ENCODE assay signal across 14 mouse cellular contexts in genomic region chr10:121465033-121465432, GRCm38 (mm10). TPM values are rescaled to one million over a fixed set of nuclear protein-coding genes. Genes with fewer than 3 reads are reported as not detected.
DNase-seq lines count a peak whose midpoint lies in the region; ATAC-seq lines count a peak whose summit lies in the region.
"Had no signal": no experiment of that assay in that cellular context is flagged by ENCODE, and none has a peak within 500 bp of the region (broad histone marks: within the 10 kb centered on the region; RNA-seq: fewer than 3 reads in every experiment).

No protein-coding gene starts in this region.

- WGBS in kidney, embryonic 16.5 days: 19% methylated on average over 5 of the region's 5 CpGs
- 45% methylated on average over 5 of the region's 5 CpGs for WGBS in embryonic facial prominence, embryonic 13.5 days
- WGBS in limb, embryonic 13.5 days: 11% methylated on average over 5 of the region's 5 CpGs
- WGBS in forebrain, embryonic 15.5 days: 58% methylated on average over 5 of the region's 5 CpGs

- H3K9me3 ChIP-seq in kidney, embryonic 16.5 days (ENCODE audit: low read length): no peaks in the 10 kb centered on the region
- no peaks in the 10 kb centered on the region for H3K9me3 ChIP-seq in embryonic facial prominence, embryonic 13.5 days
- H3K9me3 ChIP-seq in limb, embryonic 13.5 days: no peaks in the 10 kb centered on the region
- no peaks in the 10 kb centered on the region for H3K9me3 ChIP-seq in forebrain, embryonic 15.5 days
- H3K9me3 ChIP-seq: midbrain, embryonic 12.5 days had no signal

- peaks cover 53% of the 10 kb centered on the region for H3K4me1 ChIP-seq in kidney, embryonic 16.5 days (ENCODE audit: insufficient read depth, low read length)
- H3K4me1 ChIP-seq in embryonic facial prominence, embryonic 13.5 days: peaks cover 66% of the 10 kb centered on the region
- peaks cover 72% of the 10 kb centered on the region for H3K4me1 ChIP-seq in limb, embryonic 13.5 days
- H3K4me1 ChIP-seq in forebrain, embryonic 15.5 days: peaks cover 20% of the 10 kb centered on the region

- peak overlapping the region; percentile 52; the same call in 1 of the 2 replicates for H3K27ac ChIP-seq in kidney, embryonic 16.5 days (ENCODE audit: low read length)
- H3K27ac ChIP-seq in embryonic facial prominence, embryonic 13.5 days: peak overlapping the region; percentile 58
- peak overlapping the region; percentile 85 for H3K27ac ChIP-seq in limb, embryonic 13.5 days
- no peak overlapping the region for H3K27ac ChIP-seq in forebrain, embryonic 15.5 days (replicated peaks)
- H3K27ac ChIP-seq: hindbrain, postnatal 0 days; midbrain, embryonic 12.5 days had no signal

- no peak overlapping the region for H3K9ac ChIP-seq in kidney, embryonic 16.5 days (replicated peaks; ENCODE audit: low read length)
- no peak overlapping the region for H3K9ac ChIP-seq in embryonic facial prominence, embryonic 13.5 days
- no peak overlapping the region for H3K9ac ChIP-seq in limb, embryonic 13.5 days
- no peak overlapping the region for H3K9ac ChIP-seq in forebrain, embryonic 15.5 days (replicated peaks)
- H3K9ac ChIP-seq: midbrain, embryonic 12.5 days had no signal

- DNase-seq in embryo, embryonic 10 days (ENCODE audit: low spot score): peak; percentile 29
- no peak for DNase-seq in embryo, embryonic 10.5 days (ENCODE audit: low spot score)
- DNase-seq in kidney, adult 11 months: no peak
- no peak for DNase-seq in urinary bladder, postnatal 36 days (ENCODE audit: low spot score in 2 of 2)
- DNase-seq: adrenal gland, adult 2 months; cerebellum, postnatal 25 days; lung, adult 2 months; right cerebral cortex, adult 18-20 months had no signal

- no peak overlapping the region for H3K4me3 ChIP-seq in kidney, embryonic 16.5 days (ENCODE audit: low read length)
- no peak overlapping the region for H3K4me3 ChIP-seq in embryonic facial prominence, embryonic 13.5 days
- no peak overlapping the region for H3K4me3 ChIP-seq in limb, embryonic 13.5 days
- H3K4me3 ChIP-seq in forebrain, embryonic 15.5 days: no peak overlapping the region
- H3K4me3 ChIP-seq: midbrain, embryonic 12.5 days had no signal

- ATAC-seq in kidney, embryonic 16.5 days (ENCODE audit: low FRiP score, low TSS enrichment): no peak
- ATAC-seq in embryonic facial prominence, embryonic 13.5 days (ENCODE audit: insufficient number of reproducible peaks, insufficient read depth, low FRiP score, low TSS enrichment, low read depth): no peak
- no peak for ATAC-seq in limb, embryonic 13.5 days (ENCODE audit: low FRiP score, low read depth)
- no peak for ATAC-seq in forebrain, embryonic 15.5 days (replicated peaks)
- ATAC-seq: hindbrain, postnatal 0 days had no signal

- H3K4me2 ChIP-seq in kidney, embryonic 16.5 days (replicated peaks; ENCODE audit: low read depth, low read length): no peak overlapping the region
- H3K4me2 ChIP-seq in embryonic facial prominence, embryonic 13.5 days: no peak overlapping the region
- H3K4me2 ChIP-seq in limb, embryonic 13.5 days (replicated peaks): 0 out of 2 replicates have a peak overlapping the region, but pooled peaks have one; percentile 7
- H3K4me2 ChIP-seq in forebrain, embryonic 15.5 days (replicated peaks): no peak overlapping the region
- H3K4me2 ChIP-seq: midbrain, embryonic 12.5 days had no signal

- no peaks in the 10 kb centered on the region for H3K36me3 ChIP-seq in kidney, embryonic 16.5 days (ENCODE audit: insufficient read depth, low read length)
- peaks cover 8% of the 10 kb centered on the region; the same call in 1 of the 2 replicates for H3K36me3 ChIP-seq in embryonic facial prominence, embryonic 13.5 days
- peaks cover 4% of the 10 kb centered on the region; the same call in 1 of the 2 replicates for H3K36me3 ChIP-seq in limb, embryonic 13.5 days
- H3K36me3 ChIP-seq in forebrain, embryonic 15.5 days: no peaks in the 10 kb centered on the region
- H3K36me3 ChIP-seq: midbrain, embryonic 12.5 days had no signal

- H3K27me3 ChIP-seq in kidney, embryonic 16.5 days (ENCODE audit: insufficient read depth, low read length): no peaks in the 10 kb centered on the region
- H3K27me3 ChIP-seq in embryonic facial prominence, embryonic 13.5 days: no peaks in the 10 kb centered on the region
- no peaks in the 10 kb centered on the region for H3K27me3 ChIP-seq in limb, embryonic 13.5 days
- no peaks in the 10 kb centered on the region for H3K27me3 ChIP-seq in forebrain, embryonic 15.5 days

RNA-seq across cellular contexts. Expression of gene Rassf3, which starts 11.1 kb away (rescaled TPM):
- 14.8 and 15.2 TPM in 2 replicates for polyA plus RNA-seq in kidney, embryonic 16.5 days (2015; fragmentation: Nextera tagmentation; extraction: Ambion mirVana)
- polyA plus RNA-seq in embryonic facial prominence, embryonic 13.5 days (2015; fragmentation: Nextera tagmentation; extraction: Ambion mirVana): 17.7 and 20.8 TPM in 2 replicates
- polyA plus RNA-seq in limb, embryonic 13.5 days (2015; fragmentation: Nextera tagmentation; extraction: Ambion mirVana): 17.8 and 18.1 TPM in 2 replicates
- polyA plus RNA-seq in forebrain, embryonic 15.5 days (2015; fragmentation: Nextera tagmentation; extraction: Ambion mirVana): 3.8 and 4.2 TPM in 2 replicates
